Mouse (Mus musculus) central nervous system, embryonic 14 days (tissue): ENCODE measurements around the gene Mrpl55. TPM values are rescaled to one million over a fixed set of nuclear protein-coding genes. Genes with fewer than 3 reads are reported as not detected.

Experiments
- polyA plus RNA-seq: library from polyadenylated mRNA; depleted of rRNA; stranded (reverse); fragments of >200 nt; gene quantifications from 2 replicates; pipeline ENCODE4 v1.2.3, GENCODE M21; 2012; rRNA removed

Gene Mrpl55
- polyA plus RNA-seq: 44.4 and 50.2 TPM in 2 replicates

DNA sequence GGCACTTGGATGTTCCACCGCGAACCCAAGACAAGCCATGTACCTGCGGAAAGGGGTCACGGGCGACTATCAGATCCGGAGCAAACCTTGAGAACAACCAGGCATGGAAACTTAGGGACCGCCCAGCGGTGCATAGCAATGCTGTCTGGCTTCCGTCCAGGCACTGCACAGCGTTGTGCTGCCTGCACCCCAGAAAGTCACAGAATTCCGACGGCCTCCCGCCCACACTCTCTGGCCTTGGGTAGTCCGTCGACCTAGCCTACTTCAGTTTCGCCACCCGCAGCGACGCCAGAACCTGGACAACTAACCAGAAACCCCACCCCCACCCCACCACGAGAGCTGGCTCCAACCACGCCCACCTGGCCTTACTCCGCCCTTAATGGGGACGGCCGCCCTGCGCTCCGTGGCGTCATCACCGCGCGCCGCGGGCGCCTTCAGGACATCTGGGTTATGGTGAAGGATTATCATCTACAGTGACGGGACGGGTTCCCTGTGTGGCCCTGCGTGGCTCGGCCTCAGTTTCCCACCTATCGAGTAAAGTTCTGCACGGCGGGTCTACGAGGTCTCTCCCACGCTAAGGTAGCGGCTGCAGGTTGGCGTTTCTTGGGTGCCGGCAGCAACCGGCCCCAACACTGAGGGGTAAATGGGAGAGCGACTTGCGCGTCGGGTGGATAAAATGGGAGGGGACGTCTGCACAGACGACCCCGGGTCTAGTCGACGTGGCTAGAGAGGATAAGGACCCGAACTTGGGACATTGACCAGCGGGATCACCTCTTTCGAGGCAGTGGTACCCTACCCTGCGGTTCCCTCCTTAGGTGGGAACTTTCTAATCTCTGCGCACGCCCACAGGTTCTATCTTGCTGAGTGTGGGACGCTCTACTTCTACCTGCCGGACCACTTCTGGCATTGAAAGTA, at the start of gene Mrpl55:
Mrpl55 (plus strand) TSS at position 406 of the 915 bp plus-strand sequence.

GRCm38 (mm10) chr11:59163255-59164236, 38.7 kb upstream of the Mrpl55 start, which contains the start of gene Iba57:
Iba57 (minus strand) TSS chr11:59163739.

DNA sequence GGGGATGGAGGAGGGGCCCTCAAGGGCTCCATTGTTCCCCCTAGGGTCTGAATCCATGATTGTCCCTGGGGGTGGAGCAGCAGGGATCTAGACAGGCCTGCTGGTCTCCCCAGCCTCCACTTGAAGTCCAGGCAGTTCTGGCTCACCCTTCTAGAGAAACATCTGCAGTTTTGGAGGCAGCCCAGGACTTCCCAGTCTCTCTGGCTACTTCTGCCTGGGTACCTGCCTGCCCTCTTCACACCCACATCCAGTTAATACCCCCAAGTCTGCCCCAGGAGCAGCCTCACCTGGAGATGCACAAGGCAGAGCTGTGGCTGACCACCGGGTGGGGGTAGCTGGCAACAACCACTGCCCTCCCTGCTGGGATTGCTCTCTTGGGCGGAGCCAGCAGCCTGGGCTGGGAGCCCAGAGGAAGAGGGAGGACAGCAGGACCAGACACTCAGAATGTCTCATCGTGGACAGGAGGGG, 19.4 kb upstream of the Mrpl55 start, which contains the start of gene Gjc2:
Gjc2 (minus strand) TSS at position 350 of the 468 bp plus-strand sequence.

GRCm38 (mm10) chr11:59192059-59192386, 10.3 kb upstream of the Mrpl55 start, which contains the start of gene Guk1:
Guk1 (minus strand) TSS chr11:59192212.

DNA sequence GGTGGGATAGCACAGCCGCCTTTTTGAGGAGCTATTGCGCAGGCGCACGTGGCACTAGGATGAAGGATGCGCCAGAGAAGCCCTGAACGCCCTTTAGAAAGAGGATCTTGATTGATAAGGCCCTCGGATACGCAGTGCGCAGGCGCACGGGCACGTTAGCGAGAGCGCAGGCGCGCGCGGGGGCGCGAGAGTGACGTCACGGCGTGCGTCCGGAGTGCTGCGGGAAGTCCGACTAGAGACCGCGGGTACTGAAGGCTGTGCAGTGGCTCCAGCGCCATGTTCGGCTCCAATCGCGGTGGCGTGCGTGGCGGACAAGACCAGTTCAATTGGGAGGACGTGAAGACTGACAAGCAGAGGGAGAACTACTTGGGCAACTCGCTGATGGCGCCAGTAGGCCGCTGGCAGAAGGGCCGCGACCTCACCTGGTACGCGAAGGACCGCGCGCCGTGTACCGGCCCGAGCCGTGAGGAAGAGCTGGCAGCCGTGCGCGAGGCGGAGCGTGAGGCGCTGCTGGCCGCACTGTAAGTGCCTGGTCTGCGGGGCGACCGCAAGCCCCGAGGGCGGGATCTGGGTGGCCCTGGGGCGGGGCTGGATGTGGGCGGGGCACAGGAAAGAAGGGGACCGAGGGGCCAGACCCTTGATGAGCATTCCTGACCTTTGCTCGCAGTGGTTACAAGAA, 6.0 kb downstream of the Mrpl55 start, which contains the start of gene 2310033P09Rik:
2310033P09Rik (plus strand) TSS at position 169 of the 679 bp plus-strand sequence.

GRCm38 (mm10) chr11:59228122-59228953, 26.1 kb downstream of the Mrpl55 start, which contains the start of gene Arf1:
Arf1 (minus strand) TSS chr11:59228270.

Other genes with a start within 250 kb of the Mrpl55 start
- gene Hist3h2a, start 247.8 kb upstream of the Mrpl55 start, polyA plus RNA-seq: 100 and 126 TPM in 2 replicates
- gene Trim17, start 247.8 kb upstream of the Mrpl55 start, polyA plus RNA-seq: 1.8 and 1.9 TPM in 2 replicates
- gene Trim11, start 224.4 kb upstream of the Mrpl55 start, polyA plus RNA-seq: 29.6 and 30.8 TPM in 2 replicates
- 0.74 and 2.6 TPM in 2 replicates for gene Obscn, start 66.1 kb upstream of the Mrpl55 start, polyA plus RNA-seq
- gene Iba57, start 38.7 kb upstream of the Mrpl55 start, polyA plus RNA-seq: 6.6 and 6.9 TPM in 2 replicates
- 0.64 and 0.93 TPM in 2 replicates for gene Gjc2, start 19.3 kb upstream of the Mrpl55 start, polyA plus RNA-seq
- gene Guk1, start 10.3 kb upstream of the Mrpl55 start, polyA plus RNA-seq: 138 and 152 TPM in 2 replicates
- gene 2310033P09Rik, start 5.8 kb downstream of the Mrpl55 start, polyA plus RNA-seq: 39.9 and 41.4 TPM in 2 replicates
- gene Arf1, start 25.8 kb downstream of the Mrpl55 start, polyA plus RNA-seq: 564 and 587 TPM in 2 replicates
- gene Wnt3a, start 88.3 kb downstream of the Mrpl55 start, polyA plus RNA-seq: 0.91 and 0.98 TPM in 2 replicates
- 3.6 and 5.2 TPM in 2 replicates for gene Wnt9a, start 104.4 kb downstream of the Mrpl55 start, polyA plus RNA-seq
- gene Prss38, start 173.2 kb downstream of the Mrpl55 start, polyA plus RNA-seq: 0.14 and 0.20 TPM in 2 replicates
- gene Jmjd4, start 247.6 kb downstream of the Mrpl55 start, polyA plus RNA-seq: 13.9 TPM in 2 replicates
- gene Snap47, start 248.7 kb downstream of the Mrpl55 start, polyA plus RNA-seq: 283 and 284 TPM in 2 replicates